Mouse (Mus musculus) stomach, embryonic 15.5 days (tissue): ENCODE results near the gene Pmch. TPM values are rescaled to one million over a fixed set of nuclear protein-coding genes. Genes with fewer than 3 reads are reported as not detected.

Source experiments
- polyA plus RNA-seq: library from polyadenylated mRNA; unstranded; fragments of >200 nt; fragmentation: Nextera tagmentation; extraction: Ambion mirVana; gene quantifications from 2 replicates; pipeline ENCODE4 v1.2.1, GENCODE M21; 2015

The Pmch gene
- polyA plus RNA-seq, 1 experiment from 2014 or later, result 0.67 TPM

Other genes starting within 250 kb of the Pmch start
- 119 and 121 TPM in 2 replicates for gene Igf1, start 232.8 kb upstream of the Pmch start, polyA plus RNA-seq
- 8.9 and 11.5 TPM in 2 replicates for gene Parpbp, start 55.9 kb downstream of the Pmch start, polyA plus RNA-seq
- 72.0 and 75.3 TPM in 2 replicates for gene Nup37, start 55.9 kb downstream of the Pmch start, polyA plus RNA-seq
- 62.8 and 64.1 TPM in 2 replicates for gene Washc3, start 110.0 kb downstream of the Pmch start, polyA plus RNA-seq